In genomic region chr7:18986503-18986902, GRCm38 (mm10) we compare ENCODE assay signal across 28 mouse cellular contexts. TPM values are rescaled to one million over a fixed set of nuclear protein-coding genes. Genes with fewer than 3 reads are reported as not detected.
DNase-seq lines count a peak whose midpoint lies in the region; ATAC-seq lines count a peak whose summit lies in the region.
"Had no signal": no experiment of that assay in that cellular context is flagged by ENCODE, and none has a peak within 500 bp of the region (broad histone marks: within the 10 kb centered on the region; RNA-seq: fewer than 3 reads in every experiment).

No protein-coding gene starts in this region.

- WGBS in heart, embryonic 10.5 days: 63% methylated on average over 2 of the region's 2 CpGs

- no peaks in the 10 kb centered on the region for H3K36me3 ChIP-seq in heart, embryonic 10.5 days
- H3K36me3 ChIP-seq: embryonic facial prominence, embryonic 12.5 days; G1E; hindbrain, embryonic 12.5 days had no signal

- ATAC-seq in megakaryocyte progenitor cell, adult 5-6 weeks (replicated peaks; ENCODE audit: poor library complexity): peak; percentile 48
- ATAC-seq: activated CD4-positive, CD25-positive, alpha-beta regulatory T cell, adult 4 months; CD4-positive, CD25-positive, alpha-beta regulatory T cell, adult 4 months; forebrain, embryonic 13.5 days; hindbrain, postnatal 0 days; Patski had no signal

- DNase-seq in adrenal gland, postnatal 36 days: peak; percentile 46 to 53
- DNase-seq in adrenal gland, adult 8-10 months: no peak
- peak; percentile 30 for DNase-seq in spleen, adult 12 weeks (ENCODE audit: low spot score)
- DNase-seq in spleen, postnatal 14 days (ENCODE audit: low spot score in 2 of 2): no peak
- DNase-seq in MN1 (ENCODE audit: low spot score): peak; percentile 48
- DNase-seq in heart, embryonic 10.5 days (ENCODE audit: low spot score): no peak
- no peak for DNase-seq in right cerebral cortex, postnatal 25 days
- DNase-seq: B cell, adult 2 months; cerebellum, adult 11-12 months; cerebellum, postnatal 14 days; gastrocnemius, adult 2 months; gastrocnemius, postnatal 25 days; heart, adult 11 months; heart, postnatal 10 days; heart, postnatal 4 days; kidney, adult 18-20 months had no signal

- H3K27me3 ChIP-seq in heart, embryonic 10.5 days (ENCODE audit: insufficient read depth, poor library complexity, severe bottlenecking): peaks cover 24% of the 10 kb centered on the region; the same call in 1 of the 2 replicates
- H3K27me3 ChIP-seq: forebrain, embryonic 13.5 days; Patski had no signal

- no peak overlapping the region for H3K27ac ChIP-seq in heart, embryonic 10.5 days
- H3K27ac ChIP-seq: embryonic facial prominence, embryonic 12.5 days; forebrain, embryonic 13.5 days; gastrocnemius, adult 2 months; hindbrain, embryonic 12.5 days; hindbrain, postnatal 0 days had no signal

- H3K4me1 ChIP-seq in heart, embryonic 10.5 days: peaks cover 13% of the 10 kb centered on the region
- H3K4me1 ChIP-seq: embryonic facial prominence, embryonic 12.5 days had no signal

- no peak overlapping the region for H3K4me3 ChIP-seq in heart, embryonic 10.5 days
- H3K4me3 ChIP-seq: embryonic facial prominence, embryonic 12.5 days; forebrain, embryonic 13.5 days; gastrocnemius, adult 2 months; hindbrain, embryonic 12.5 days had no signal

- H3K9me3 ChIP-seq in heart, embryonic 10.5 days: no peaks in the 10 kb centered on the region
- H3K9me3 ChIP-seq: embryonic facial prominence, embryonic 12.5 days; forebrain, embryonic 13.5 days; G1E; hindbrain, embryonic 12.5 days had no signal

RNA-seq across cellular contexts. Expression of gene Nanos2, which starts 0.7 kb away (rescaled TPM):
- not detected for total RNA-seq in adrenal gland, postnatal 36 days (2021)
- not detected for total RNA-seq in adrenal gland, adult 8-10 months (2022)
- not detected in 2 replicates for total RNA-seq in megakaryocyte progenitor cell, adult 5-6 weeks (2015)
- not detected in 2 replicates for total RNA-seq in megakaryocyte progenitor cell, adult 5-6 weeks (2017)
- not detected in 2 replicates for polyA plus RNA-seq in heart, embryonic 10.5 days (2016; fragmentation: Nextera tagmentation; extraction: Ambion mirVana)
- total RNA-seq: gastrocnemius, adult 2 months; gastrocnemius, postnatal 25 days; heart, postnatal 10 days had no signal
- polyA plus RNA-seq: CD4-positive, CD25-positive, alpha-beta regulatory T cell, adult 4 months; embryonic facial prominence, embryonic 12.5 days; G1E; heart, embryonic 14.5 days; intestine, embryonic 14.5 days; Patski had no signal

RNA-seq across cellular contexts. Expression of gene Mypop, which starts 4.5 kb away (rescaled TPM):
- total RNA-seq in adrenal gland, postnatal 36 days (2021): 10 to 100 TPM; 10.3 to 12.2 TPM
- 10 to 100 TPM; 11.4 to 18.0 (median 15.5) TPM for total RNA-seq in adrenal gland, adult 8-10 months (2022)
- total RNA-seq in megakaryocyte progenitor cell, adult 5-6 weeks (2015): 0.17 TPM in 1 of 2 replicates, not detected in the other
- not detected in 2 replicates for total RNA-seq in megakaryocyte progenitor cell, adult 5-6 weeks (2017)
- 2.1 and 3.3 TPM in 2 replicates for polyA plus RNA-seq in heart, embryonic 10.5 days (2016; fragmentation: Nextera tagmentation; extraction: Ambion mirVana)

RNA-seq across cellular contexts. Expression of gene Irf2bp1, which starts 17.3 kb away (rescaled TPM):
- 10 to 100 TPM; 47.0 to 47.5 TPM for total RNA-seq in adrenal gland, postnatal 36 days (2021)
- 10 to 100 TPM; 49.0 to 52.8 (median 50.9) TPM for total RNA-seq in adrenal gland, adult 8-10 months (2022)
- total RNA-seq in megakaryocyte progenitor cell, adult 5-6 weeks (2015): 16.4 and 16.8 TPM in 2 replicates
- total RNA-seq in megakaryocyte progenitor cell, adult 5-6 weeks (2017): 12.5 and 13.1 TPM in 2 replicates
- 14.9 and 27.0 TPM in 2 replicates for polyA plus RNA-seq in heart, embryonic 10.5 days (2016; fragmentation: Nextera tagmentation; extraction: Ambion mirVana)

RNA-seq across cellular contexts. Expression of gene Foxa3, which starts 36.8 kb away (rescaled TPM):
- not detected for total RNA-seq in adrenal gland, postnatal 36 days (2021)
- total RNA-seq in adrenal gland, adult 8-10 months (2022): under 1 TPM in 1 of 4 experiments, not detected in 3; 0.12 TPM
- not detected in 2 replicates for total RNA-seq in megakaryocyte progenitor cell, adult 5-6 weeks (2015)
- not detected in 2 replicates for total RNA-seq in megakaryocyte progenitor cell, adult 5-6 weeks (2017)
- 0.36 and 8.6 TPM in 2 replicates for polyA plus RNA-seq in heart, embryonic 10.5 days (2016; fragmentation: Nextera tagmentation; extraction: Ambion mirVana)
- total RNA-seq: G1E; gastrocnemius, adult 2 months; gastrocnemius, postnatal 25 days; heart, postnatal 10 days; heart, postnatal 4 days; hindbrain, postnatal 0 days had no signal
- polyA plus RNA-seq: CD4-positive, CD25-positive, alpha-beta regulatory T cell, adult 4 months; cortical plate, adult 2 months; forebrain, embryonic 13.5 days; G1E; heart, embryonic 14.5 days; hindbrain, postnatal 0 days had no signal

RNA-seq across cellular contexts. Expression of gene Sympk, which starts 37.7 kb away (rescaled TPM):
- 100 to 1,000 TPM in 1 of 2 experiments, 10 to 100 TPM in 1; 88.7 to 102 TPM for total RNA-seq in adrenal gland, postnatal 36 days (2021)
- total RNA-seq in adrenal gland, adult 8-10 months (2022): 100 to 1,000 TPM; 110 to 113 (median 111) TPM
- total RNA-seq in megakaryocyte progenitor cell, adult 5-6 weeks (2015): 58.1 and 74.7 TPM in 2 replicates
- total RNA-seq in megakaryocyte progenitor cell, adult 5-6 weeks (2017): 44.9 and 48.6 TPM in 2 replicates
- 34.0 and 44.5 TPM in 2 replicates for polyA plus RNA-seq in heart, embryonic 10.5 days (2016; fragmentation: Nextera tagmentation; extraction: Ambion mirVana)

Comparison
In these comparisons a context has a peak if more than half of its experiments do, and no peak if none do; other contexts are left out.
1. DNase-seq: peak in adrenal gland, postnatal 36 days (2 of 2), spleen, adult 12 weeks (single experiment) and MN1 (single experiment); none in adrenal gland, adult 8-10 months (single experiment), spleen, postnatal 14 days (0 of 2), heart, embryonic 10.5 days (single experiment) and right cerebral cortex, postnatal 25 days (single experiment).
2. RNA of gene Mypop, which starts 4.5 kb away (total RNA-seq): 11.4 to 18.0 TPM in adrenal gland, adult 8-10 months and 10.3 to 12.2 TPM in adrenal gland, postnatal 36 days; 0.17 TPM in megakaryocyte progenitor cell, adult 5-6 weeks; every median in the first group is over 4 times any median in the second.